Mouse (Mus musculus): ENCODE data around the gene Ccdc141. TPM values are rescaled to one million over a fixed set of nuclear protein-coding genes. Genes with fewer than 3 reads are reported as not detected.

The Ccdc141 gene
- 2.2 and 2.3 TPM in 2 replicates for polyA plus RNA-seq (2015; fragmentation: Nextera tagmentation; extraction: Ambion mirVana)

DNA sequence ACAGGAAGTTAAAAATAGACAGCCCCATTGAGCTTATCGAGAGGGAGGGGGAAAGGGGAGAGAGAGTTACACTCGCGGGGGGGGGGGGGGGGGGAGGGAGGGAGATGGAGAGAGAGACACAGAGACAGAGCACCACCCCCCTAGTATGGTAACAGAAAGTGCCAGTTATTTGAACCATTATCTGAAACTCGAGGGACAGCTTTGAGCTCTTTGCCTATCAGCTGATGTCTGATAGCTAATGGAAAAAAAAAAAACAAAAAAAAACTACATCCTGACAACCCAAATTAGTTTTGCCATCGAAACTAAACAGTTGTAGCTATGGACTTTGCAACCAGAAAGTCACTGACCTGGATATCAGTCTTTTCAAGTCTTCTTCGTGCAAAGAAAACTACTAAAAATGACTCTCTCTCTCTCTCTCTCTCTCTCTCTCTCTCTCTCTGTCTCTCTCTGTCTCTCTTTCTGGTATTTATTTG, at the start of gene Ccdc141:
Ccdc141 (minus strand) TSS at position 4 of the 473 bp plus-strand sequence.
- Histone ChIP-seq H3K4me2 (replicated peaks; ENCODE audit: low read depth) (peak within 1 kb of the TSS; percentile 90), H3K4me3 (ENCODE audit: low read depth, low read length) (peak within 1 kb of the TSS; percentile 52), H3K36me3 (ENCODE audit: control insufficient read depth, insufficient read depth) (no peaks in the 10 kb centered on the region), H3K27me3 (replicated peaks; ENCODE audit: control insufficient read depth, insufficient read depth, low read length) (no peaks in the 10 kb centered on the region), H3K27ac (ENCODE audit: low read depth, low read length) (no peak within 1 kb of the TSS), H3K9me3 (ENCODE audit: control insufficient read depth) (no peaks in the 10 kb centered on the region), H3K9ac (ENCODE audit: low read depth, low read length) (peak within 1 kb of the TSS; percentile 45), H3K4me1 (replicated peaks; ENCODE audit: control insufficient read depth, insufficient read depth, low read length) (no peaks in the 10 kb centered on the region)
- 9% methylated on average over 4 of the region's 6 CpGs for WGBS
- ATAC-seq = no peak
- TF ChIP-seq CTCF (IDR thresholded peaks at IDR 0.05; ENCODE audit: low read depth) = no peak

DNA sequence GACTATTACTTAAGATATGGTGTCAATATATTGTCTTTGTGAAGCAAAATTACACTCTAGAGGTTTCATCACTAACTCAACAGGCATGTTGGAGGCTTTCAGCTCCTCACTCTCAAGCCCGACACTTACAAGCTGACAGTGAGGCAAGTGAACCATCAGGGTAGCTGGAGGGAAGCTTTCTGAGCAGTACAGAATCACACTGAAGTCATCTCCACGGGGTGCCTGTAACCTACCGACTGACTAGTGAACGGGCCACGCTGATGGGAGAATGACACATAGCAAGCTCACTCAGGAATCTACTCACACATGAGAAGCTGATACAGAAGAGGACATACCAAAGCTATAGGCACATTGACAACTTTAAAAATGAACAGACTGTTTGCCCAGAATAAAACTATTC, 42.4 kb upstream of the Ccdc141 start:
- 88% methylated on average over 5 of the region's 5 CpGs for WGBS
- H3K9ac ChIP-seq (ENCODE audit: low read depth, low read length) = no peak overlapping the region
- peaks cover 29% of the 10 kb centered on the region; the same call in 1 of the 2 replicates for H3K36me3 ChIP-seq (ENCODE audit: control insufficient read depth, insufficient read depth)
- no peak overlapping the region for H3K4me3 ChIP-seq (ENCODE audit: low read depth, low read length)
- no peak overlapping the region for H3K27ac ChIP-seq (ENCODE audit: low read depth, low read length)
- H3K9me3 ChIP-seq (ENCODE audit: control insufficient read depth) = no peaks in the 10 kb centered on the region
- TF ChIP-seq CTCF (IDR thresholded peaks at IDR 0.05; ENCODE audit: low read depth) = no peak
- no peaks in the 10 kb centered on the region for H3K27me3 ChIP-seq (replicated peaks; ENCODE audit: control insufficient read depth, insufficient read depth, low read length)
- H3K4me2 ChIP-seq (replicated peaks; ENCODE audit: low read depth) = no peak overlapping the region
- no peak for ATAC-seq
- no peaks in the 10 kb centered on the region for H3K4me1 ChIP-seq (replicated peaks; ENCODE audit: control insufficient read depth, insufficient read depth, low read length)

DNA sequence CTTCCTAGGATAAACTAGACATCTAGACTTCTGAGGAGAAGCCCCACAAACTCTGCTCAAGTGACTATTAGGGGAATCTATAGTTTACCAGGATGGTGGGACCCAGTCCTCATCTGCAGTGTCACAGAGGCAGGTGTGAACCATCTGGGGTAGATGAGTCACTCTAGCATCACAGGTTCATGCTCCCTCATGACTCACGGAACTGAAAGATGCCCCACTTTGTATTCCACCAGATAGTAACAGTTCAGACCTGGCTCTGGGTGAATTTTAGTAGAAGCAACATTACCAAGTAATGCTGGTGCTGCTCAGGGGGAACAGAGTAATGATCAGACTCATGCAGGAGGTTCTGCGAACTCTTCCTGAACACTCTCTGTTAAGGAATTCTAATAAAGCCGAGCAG, 36.5 kb upstream of the Ccdc141 start:
- ATAC-seq = no peak
- H3K4me3 ChIP-seq (ENCODE audit: low read depth, low read length) = no peak overlapping the region
- H3K4me2 ChIP-seq (replicated peaks; ENCODE audit: low read depth) = no peak overlapping the region
- H3K4me1 ChIP-seq (replicated peaks; ENCODE audit: control insufficient read depth, insufficient read depth, low read length) = no peaks in the 10 kb centered on the region
- H3K9me3 ChIP-seq (ENCODE audit: control insufficient read depth) = no peaks in the 10 kb centered on the region
- 87% methylated on average over 3 of the region's 3 CpGs for WGBS
- TF ChIP-seq CTCF (IDR thresholded peaks at IDR 0.05; ENCODE audit: low read depth) = no peak
- peaks cover 23% of the 10 kb centered on the region for H3K36me3 ChIP-seq (ENCODE audit: control insufficient read depth, insufficient read depth)
- H3K27me3 ChIP-seq (replicated peaks; ENCODE audit: control insufficient read depth, insufficient read depth, low read length) = no peaks in the 10 kb centered on the region
- no peak overlapping the region for H3K9ac ChIP-seq (ENCODE audit: low read depth, low read length)
- no peak overlapping the region for H3K27ac ChIP-seq (ENCODE audit: low read depth, low read length)

DNA sequence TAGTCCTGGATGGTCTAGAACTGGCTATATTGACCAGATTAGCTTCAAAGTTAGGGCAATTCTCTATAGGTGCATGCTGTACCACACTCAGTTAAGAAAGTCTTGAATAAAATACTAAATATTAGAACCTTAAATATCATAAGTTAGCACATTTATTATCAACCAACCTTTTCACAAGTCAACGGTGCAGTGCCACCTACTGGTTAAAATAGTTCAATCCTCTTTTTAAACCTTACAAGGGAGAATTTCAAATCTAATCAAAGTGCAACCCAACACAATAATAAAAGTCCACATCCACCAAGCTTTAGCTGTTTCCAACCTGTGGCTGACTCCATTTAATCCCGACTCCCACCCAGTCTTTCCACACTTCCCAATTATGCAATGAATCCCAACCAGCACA, 33.5 kb upstream of the Ccdc141 start:
- Histone ChIP-seq H3K9me3 (ENCODE audit: control insufficient read depth) (no peaks in the 10 kb centered on the region), H3K27me3 (replicated peaks; ENCODE audit: control insufficient read depth, insufficient read depth, low read length) (no peaks in the 10 kb centered on the region), H3K4me1 (replicated peaks; ENCODE audit: control insufficient read depth, insufficient read depth, low read length) (no peaks in the 10 kb centered on the region), H3K27ac (ENCODE audit: low read depth, low read length) (no peak overlapping the region), H3K36me3 (ENCODE audit: control insufficient read depth, insufficient read depth) (peaks cover 17% of the 10 kb centered on the region), H3K4me2 (replicated peaks; ENCODE audit: low read depth) (no peak overlapping the region), H3K9ac (ENCODE audit: low read depth, low read length) (no peak overlapping the region), H3K4me3 (ENCODE audit: low read depth, low read length) (no peak overlapping the region)
- peak; percentile 71 for TF ChIP-seq CTCF (IDR thresholded peaks at IDR 0.05; ENCODE audit: low read depth)
- 63% methylated on average over 2 of the region's 2 CpGs for WGBS
- no peak for ATAC-seq

DNA sequence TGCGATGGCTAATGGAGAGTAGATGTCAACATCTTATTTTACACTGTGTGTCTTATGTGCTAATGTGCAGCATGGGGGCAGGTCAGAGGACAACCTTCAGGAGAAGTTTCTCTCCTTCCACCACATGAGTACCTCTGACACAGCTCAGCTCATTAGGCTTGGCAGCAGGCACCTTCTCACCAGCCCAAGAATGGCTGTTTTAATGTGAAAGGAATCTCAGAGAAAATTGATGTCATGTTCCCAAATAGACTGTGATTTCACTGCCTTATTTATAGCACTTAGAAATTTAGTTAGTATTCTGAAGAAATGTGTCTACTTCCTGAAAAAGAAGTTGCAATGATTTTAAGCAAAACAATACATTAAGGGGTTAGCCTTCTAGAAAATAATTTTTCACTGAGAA, 31.5 kb upstream of the Ccdc141 start:
- TF ChIP-seq CTCF (IDR thresholded peaks at IDR 0.05; ENCODE audit: low read depth) = no peak
- Histone ChIP-seq H3K9ac (ENCODE audit: low read depth, low read length) (no peak overlapping the region), H3K27me3 (replicated peaks; ENCODE audit: control insufficient read depth, insufficient read depth, low read length) (no peaks in the 10 kb centered on the region), H3K27ac (ENCODE audit: low read depth, low read length) (no peak overlapping the region), H3K4me2 (replicated peaks; ENCODE audit: low read depth) (no peak overlapping the region), H3K4me1 (replicated peaks; ENCODE audit: control insufficient read depth, insufficient read depth, low read length) (no peaks in the 10 kb centered on the region), H3K36me3 (ENCODE audit: control insufficient read depth, insufficient read depth) (peaks cover 14% of the 10 kb centered on the region; the same call in 1 of the 2 replicates), H3K9me3 (ENCODE audit: control insufficient read depth) (no peaks in the 10 kb centered on the region), H3K4me3 (ENCODE audit: low read depth, low read length) (no peak overlapping the region)
- no peak for ATAC-seq
- WGBS = 96% methylated on average over 1 of the region's 1 CpGs

DNA sequence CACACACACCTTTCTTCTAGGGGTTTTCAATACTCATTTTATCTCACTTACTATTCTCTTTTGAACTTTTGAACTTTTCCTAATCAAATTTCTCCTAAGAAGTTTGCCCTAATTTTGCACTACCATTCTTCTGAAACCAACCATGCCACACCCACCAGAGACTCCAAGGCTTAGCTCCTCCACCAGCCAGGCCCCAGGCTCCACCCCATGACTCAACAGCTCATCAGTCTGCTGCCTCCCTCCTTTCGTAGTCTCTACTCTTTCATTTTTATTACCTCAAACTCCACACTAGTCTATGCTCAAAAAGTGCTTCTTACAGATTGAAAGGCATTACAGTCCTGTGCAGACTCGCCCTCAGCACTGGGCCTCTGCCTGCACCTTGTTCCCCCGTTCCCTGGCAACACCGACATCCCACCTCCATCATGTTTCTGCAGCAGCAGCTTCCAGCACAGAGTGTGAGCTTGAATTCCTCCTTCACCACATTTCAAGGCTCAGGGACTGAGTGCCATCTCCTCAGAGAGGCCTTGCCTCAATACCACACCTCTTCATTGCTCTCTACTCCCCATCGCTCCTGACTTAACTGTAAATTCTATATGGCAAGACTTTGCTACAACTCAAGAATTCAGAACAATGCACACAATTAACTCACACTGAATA, 30.6 kb upstream of the Ccdc141 start:
- TF ChIP-seq CTCF (IDR thresholded peaks at IDR 0.05; ENCODE audit: low read depth) = no peak
- Histone ChIP-seq H3K36me3 (ENCODE audit: control insufficient read depth, insufficient read depth) (peaks cover 16% of the 10 kb centered on the region; the same call in 1 of the 2 replicates), H3K4me3 (ENCODE audit: low read depth, low read length) (no peak overlapping the region), H3K27ac (ENCODE audit: low read depth, low read length) (no peak overlapping the region), H3K4me2 (replicated peaks; ENCODE audit: low read depth) (no peak overlapping the region), H3K27me3 (replicated peaks; ENCODE audit: control insufficient read depth, insufficient read depth, low read length) (no peaks in the 10 kb centered on the region), H3K9ac (ENCODE audit: low read depth, low read length) (no peak overlapping the region), H3K4me1 (replicated peaks; ENCODE audit: control insufficient read depth, insufficient read depth, low read length) (no peaks in the 10 kb centered on the region), H3K9me3 (ENCODE audit: control insufficient read depth) (no peaks in the 10 kb centered on the region)
- 73% methylated on average over 5 of the region's 5 CpGs for WGBS
- no peak for ATAC-seq

Data from intestine, postnatal 0 days (tissue).